In genomic region chr6:114404128-114404527, GRCm38 (mm10) we compare ENCODE assay signal across 19 mouse cellular contexts. TPM values are rescaled to one million over a fixed set of nuclear protein-coding genes. Genes with fewer than 3 reads are reported as not detected.
DNase-seq lines count a peak whose midpoint lies in the region; TF ChIP-seq lines count a peak whose summit lies in the region.
"Had no signal": no experiment of that assay in that cellular context is flagged by ENCODE, and none has a peak within 500 bp of the region (broad histone marks: within the 10 kb centered on the region; RNA-seq: fewer than 3 reads in every experiment).

No protein-coding gene starts in this region.

- no peaks in the 10 kb centered on the region for H3K36me3 ChIP-seq in kidney, adult 2 months (ENCODE audit: control insufficient read depth, insufficient read depth, low read length)
- H3K36me3 ChIP-seq: forebrain, embryonic 15.5 days; G1E; heart, embryonic 15.5 days; hindbrain, embryonic 12.5 days; limb, embryonic 13.5 days had no signal

- WGBS in kidney, adult 2 months = 18% methylated on average over 5 of the region's 5 CpGs

- H3K4me3 ChIP-seq in kidney, adult 2 months (ENCODE audit: insufficient read depth, low read depth, low read length) = no peak overlapping the region
- H3K4me3 ChIP-seq: forebrain, embryonic 15.5 days; heart, embryonic 15.5 days; hindbrain, embryonic 12.5 days; limb, embryonic 13.5 days had no signal

- H3K27ac ChIP-seq in kidney, adult 2 months (ENCODE audit: insufficient read depth, low read depth, low read length) = no peak overlapping the region
- H3K27ac ChIP-seq: forebrain, embryonic 15.5 days; heart, embryonic 15.5 days; hindbrain, embryonic 12.5 days; limb, embryonic 13.5 days had no signal

- TF ChIP-seq POLR2A in kidney, adult 2 months (IDR thresholded peaks at IDR 0.05; ENCODE audit: low read depth, low read length) = no peak

- TF ChIP-seq CTCF in kidney, adult 2 months (conservative IDR thresholded peaks at IDR 0.05; ENCODE audit: insufficient read depth, insufficient read length, low read depth, low read length) = no peak

- peak; percentile 27 for DNase-seq in embryo, embryonic 10 days (ENCODE audit: low spot score)
- DNase-seq in embryo, embryonic 11 days = no peak
- DNase-seq in kidney, adult 2 months = peak; percentile 8
- no peak for DNase-seq in kidney, adult 18-20 months
- peak; percentile 93 for DNase-seq in 3T3-L1 (ENCODE audit: low read depth, low spot score)
- peak; percentile 67 for DNase-seq in brain, adult 2 months (ENCODE audit: low read depth, low spot score)
- no peak for DNase-seq in cerebellum, adult 9-10 months
- no peak for DNase-seq in cerebellum, postnatal 4 days (ENCODE audit: low spot score in 2 of 2)
- DNase-seq: cerebellum, postnatal 10 days; gastrocnemius, postnatal 10 days; kidney, postnatal 25 days; thymus, postnatal 4 days had no signal

- no peaks in the 10 kb centered on the region for H3K4me1 ChIP-seq in kidney, adult 2 months (ENCODE audit: control insufficient read depth, insufficient read depth, low read length)
- H3K4me1 ChIP-seq: heart, embryonic 15.5 days had no signal

- H3K27me3 ChIP-seq in kidney, adult 2 months (replicated peaks; ENCODE audit: control insufficient read depth, insufficient read depth, low read length) = no peaks in the 10 kb centered on the region

RNA-seq across cellular contexts. Expression of gene Hrh1, which starts 6.4 kb away (rescaled TPM):
- 0.23 and 0.34 TPM in 2 replicates for polyA plus RNA-seq in kidney, adult 2 months (2012; rRNA removed)
- polyA plus RNA-seq: embryonic facial prominence, embryonic 14.5 days; G1E; liver, embryonic 16.5 days had no signal

Comparison
In these comparisons a context has a peak if more than half of its experiments do, and no peak if none do; other contexts are left out.
1. DNase-seq: peak in embryo, embryonic 10 days (single experiment), kidney, adult 2 months (single experiment), 3T3-L1 (single experiment) and brain, adult 2 months (single experiment); none in embryo, embryonic 11 days (single experiment), kidney, adult 18-20 months (single experiment), cerebellum, adult 9-10 months (single experiment) and cerebellum, postnatal 4 days (0 of 2).